Mouse (Mus musculus): ENCODE results near the gene Fbxw17. TPM values are rescaled to one million over a fixed set of nuclear protein-coding genes. Genes with fewer than 3 reads are reported as not detected.
A peak's percentile ranks its signal among the peaks of the same experiment; 100 is the strongest.
"Not testable (repeated sequence)": the region's sequence is repeated elsewhere in the genome, so short reads cannot be mapped to it uniquely, and the experiment has no call there.

Fbxw17 gene
- 30.2 and 31.2 TPM in 2 replicates for polyA plus RNA-seq (2015; fragmentation: Nextera tagmentation; extraction: Ambion mirVana)

GRCm38 (mm10) chr13:50417389-50418183 lies at the start of gene Fbxw17:
Gene Fbxw17, plus strand, starts transcription at chr13:50417864.
- Histone ChIP-seq H3K4me3 (ENCODE audit: low read length) (peak within 1 kb of the TSS; percentile 89), H3K9ac (ENCODE audit: low read length) (peak within 1 kb of the TSS; percentile 86), H3K4me2 (ENCODE audit: low read depth, low read length) (peak within 1 kb of the TSS; percentile 74), H3K4me1 (replicated peaks; ENCODE audit: control insufficient read depth, insufficient read depth, low read length) (peaks cover 7% of the 10 kb centered on the region; the same call in 1 of the 2 replicates), H3K27me3 (ENCODE audit: control insufficient read depth, insufficient read depth, low read depth, low read length) (no peaks in the 10 kb centered on the region), H3K27ac (ENCODE audit: low read length) (no peak within 1 kb of the TSS; the same call in 1 of the 2 replicates), H3K36me3 (ENCODE audit: control insufficient read depth, insufficient read depth, low read length) (no peaks in the 10 kb centered on the region; the same call in 1 of the 2 replicates), H3K9me3 (ENCODE audit: control insufficient read depth, low read length) (no peaks in the 10 kb centered on the region)
- peak; percentile 98 for ATAC-seq (ENCODE audit: low read depth)
- 11% methylated on average over 34 of the region's 35 CpGs for WGBS

GRCm38 (mm10) chr13:50372934-50373705 lies 44.5 kb upstream of the Fbxw17 start:
- H3K27me3 ChIP-seq (ENCODE audit: control insufficient read depth, insufficient read depth, low read depth, low read length); ATAC-seq (ENCODE audit: low read depth); H3K27ac ChIP-seq (ENCODE audit: low read length); H3K9ac ChIP-seq (ENCODE audit: low read length); H3K9me3 ChIP-seq (ENCODE audit: control insufficient read depth, low read length); H3K4me1 ChIP-seq (replicated peaks; ENCODE audit: control insufficient read depth, insufficient read depth, low read length); H3K36me3 ChIP-seq (ENCODE audit: control insufficient read depth, insufficient read depth, low read length); H3K4me3 ChIP-seq (ENCODE audit: low read length); H3K4me2 ChIP-seq (ENCODE audit: low read depth, low read length): not testable (repeated sequence)
- 81% methylated on average over 5 of the region's 5 CpGs for WGBS

- H3K9ac ChIP-seq (ENCODE audit: low read length); H3K9me3 ChIP-seq (ENCODE audit: control insufficient read depth, low read length); H3K4me3 ChIP-seq (ENCODE audit: low read length); H3K4me2 ChIP-seq (ENCODE audit: low read depth, low read length); H3K4me1 ChIP-seq (replicated peaks; ENCODE audit: control insufficient read depth, insufficient read depth, low read length); H3K27ac ChIP-seq (ENCODE audit: low read length); H3K27me3 ChIP-seq (ENCODE audit: control insufficient read depth, insufficient read depth, low read depth, low read length); ATAC-seq (ENCODE audit: low read depth); H3K36me3 ChIP-seq (ENCODE audit: control insufficient read depth, insufficient read depth, low read length): not testable (repeated sequence)
Observed at GRCm38 (mm10) chr13:50389146-50389545, 28.5 kb upstream of the Fbxw17 start.

- H3K9me3 ChIP-seq (ENCODE audit: control insufficient read depth, low read length): no peaks in the 10 kb centered on the region
- no peak for ATAC-seq (ENCODE audit: low read depth)
- no peaks in the 10 kb centered on the region for H3K27me3 ChIP-seq (ENCODE audit: control insufficient read depth, insufficient read depth, low read depth, low read length)
- 29% methylated on average over 3 of the region's 3 CpGs for WGBS
- H3K4me1 ChIP-seq (replicated peaks; ENCODE audit: control insufficient read depth, insufficient read depth, low read length): peaks cover 7% of the 10 kb centered on the region; the same call in 1 of the 2 replicates
- no peak overlapping the region; the same call in 1 of the 2 replicates for H3K27ac ChIP-seq (ENCODE audit: low read length)
- peak overlapping the region; percentile 86 for H3K9ac ChIP-seq (ENCODE audit: low read length)
- H3K4me3 ChIP-seq (ENCODE audit: low read length): peak overlapping the region; percentile 89
- peaks cover 2% of the 10 kb centered on the region for H3K36me3 ChIP-seq (ENCODE audit: control insufficient read depth, insufficient read depth, low read length)
- H3K4me2 ChIP-seq (ENCODE audit: low read depth, low read length): peak overlapping the region; percentile 74
Observed at GRCm38 (mm10) chr13:50418421-50418820, 757 bp downstream of the Fbxw17 start.

- H3K9me3 ChIP-seq (ENCODE audit: control insufficient read depth, low read length): no peaks in the 10 kb centered on the region
- no peak overlapping the region for H3K4me2 ChIP-seq (ENCODE audit: low read depth, low read length)
- no peak overlapping the region for H3K27ac ChIP-seq (ENCODE audit: low read length)
- ATAC-seq (ENCODE audit: low read depth): no peak
- H3K4me1 ChIP-seq (replicated peaks; ENCODE audit: control insufficient read depth, insufficient read depth, low read length): no peaks in the 10 kb centered on the region; the same call in 1 of the 2 replicates
- 85% methylated on average over 8 of the region's 8 CpGs for WGBS
- H3K36me3 ChIP-seq (ENCODE audit: control insufficient read depth, insufficient read depth, low read length): peaks cover 20% of the 10 kb centered on the region
- H3K27me3 ChIP-seq (ENCODE audit: control insufficient read depth, insufficient read depth, low read depth, low read length): no peaks in the 10 kb centered on the region
- H3K4me3 ChIP-seq (ENCODE audit: low read length): no peak overlapping the region
- H3K9ac ChIP-seq (ENCODE audit: low read length): no peak overlapping the region
Observed at GRCm38 (mm10) chr13:50423625-50424209, 6.1 kb downstream of the Fbxw17 start.

GRCm38 (mm10) chr13:50424517-50424916 lies 6.9 kb downstream of the Fbxw17 start:
- Histone ChIP-seq H3K4me3 (ENCODE audit: low read length) (no peak overlapping the region), H3K4me1 (replicated peaks; ENCODE audit: control insufficient read depth, insufficient read depth, low read length) (no peaks in the 10 kb centered on the region), H3K4me2 (ENCODE audit: low read depth, low read length) (no peak overlapping the region), H3K36me3 (ENCODE audit: control insufficient read depth, insufficient read depth, low read length) (peaks cover 23% of the 10 kb centered on the region), H3K27me3 (ENCODE audit: control insufficient read depth, insufficient read depth, low read depth, low read length) (no peaks in the 10 kb centered on the region), H3K9ac (ENCODE audit: low read length) (no peak overlapping the region), H3K9me3 (ENCODE audit: control insufficient read depth, low read length) (no peaks in the 10 kb centered on the region), H3K27ac (ENCODE audit: low read length) (no peak overlapping the region)
- no peak for ATAC-seq (ENCODE audit: low read depth)
- 88% methylated on average over 2 of the region's 2 CpGs for WGBS

- Histone ChIP-seq H3K4me3 (ENCODE audit: low read length) (no peak overlapping the region), H3K9ac (ENCODE audit: low read length) (no peak overlapping the region), H3K27ac (ENCODE audit: low read length) (no peak overlapping the region), H3K4me1 (replicated peaks; ENCODE audit: control insufficient read depth, insufficient read depth, low read length) (no peaks in the 10 kb centered on the region), H3K4me2 (ENCODE audit: low read depth, low read length) (no peak overlapping the region), H3K36me3 (ENCODE audit: control insufficient read depth, insufficient read depth, low read length) (peaks cover 30% of the 10 kb centered on the region), H3K9me3 (ENCODE audit: control insufficient read depth, low read length) (no peaks in the 10 kb centered on the region), H3K27me3 (ENCODE audit: control insufficient read depth, insufficient read depth, low read depth, low read length) (no peaks in the 10 kb centered on the region)
- WGBS: 91% methylated on average over 4 of the region's 4 CpGs
- no peak for ATAC-seq (ENCODE audit: low read depth)
Observed at GRCm38 (mm10) chr13:50426686-50427085, 9.0 kb downstream of the Fbxw17 start.

GRCm38 (mm10) chr13:50443812-50444211 lies 26.1 kb downstream of the Fbxw17 start, which contains the start of gene Gm47429:
Gene Gm47429, minus strand, starts transcription at chr13:50443912.
- H3K27me3 ChIP-seq (ENCODE audit: control insufficient read depth, insufficient read depth, low read depth, low read length): no peaks in the 10 kb centered on the region
- H3K9ac ChIP-seq (ENCODE audit: low read length): no peak within 1 kb of the TSS
- no peaks in the 10 kb centered on the region for H3K36me3 ChIP-seq (ENCODE audit: control insufficient read depth, insufficient read depth, low read length)
- no peaks in the 10 kb centered on the region for H3K9me3 ChIP-seq (ENCODE audit: control insufficient read depth, low read length)
- no peak within 1 kb of the TSS for H3K27ac ChIP-seq (ENCODE audit: low read length)
- no peak for ATAC-seq (ENCODE audit: low read depth)
- no peak within 1 kb of the TSS for H3K4me3 ChIP-seq (ENCODE audit: low read length)
- H3K4me2 ChIP-seq (ENCODE audit: low read depth, low read length): no peak within 1 kb of the TSS
- 82% methylated on average over 2 of the region's 2 CpGs for WGBS
- no peaks in the 10 kb centered on the region for H3K4me1 ChIP-seq (replicated peaks; ENCODE audit: control insufficient read depth, insufficient read depth, low read length)

- no peaks in the 10 kb centered on the region for H3K4me1 ChIP-seq (replicated peaks; ENCODE audit: control insufficient read depth, insufficient read depth, low read length)
- H3K27ac ChIP-seq (ENCODE audit: low read length): no peak overlapping the region
- H3K36me3 ChIP-seq (ENCODE audit: control insufficient read depth, insufficient read depth, low read length): no peaks in the 10 kb centered on the region
- no peak overlapping the region for H3K4me3 ChIP-seq (ENCODE audit: low read length)
- no peaks in the 10 kb centered on the region for H3K27me3 ChIP-seq (ENCODE audit: control insufficient read depth, insufficient read depth, low read depth, low read length)
- no peak overlapping the region for H3K9ac ChIP-seq (ENCODE audit: low read length)
- WGBS: 67% methylated on average over 4 of the region's 4 CpGs
- H3K4me2 ChIP-seq (ENCODE audit: low read depth, low read length): no peak overlapping the region
- H3K9me3 ChIP-seq (ENCODE audit: control insufficient read depth, low read length): no peaks in the 10 kb centered on the region
- ATAC-seq (ENCODE audit: low read depth): no peak
Observed at GRCm38 (mm10) chr13:50445261-50445660, 27.6 kb downstream of the Fbxw17 start.

Measured in lung, embryonic 16.5 days (tissue).